Mouse (Mus musculus) stomach, adult 2 months (tissue): Measurements from ENCODE around the gene Elobl. TPM values are rescaled to one million over a fixed set of nuclear protein-coding genes. Genes with fewer than 3 reads are reported as not detected.

ENCODE experiments used
- polyA plus RNA-seq: library from polyadenylated mRNA; depleted of rRNA; stranded (reverse); fragments of >200 nt; gene quantifications from 2 replicates; pipeline ENCODE4 v1.2.3, GENCODE M21; 2012; rRNA removed

Elobl gene
- 0.15 and 0.22 TPM in 2 replicates for polyA plus RNA-seq

GRCm38 (mm10) chr11:88966881-88967361 lies at the start of gene Elobl:
TSS of gene Elobl (minus strand) at chr11:88966931.

GRCm38 (mm10) chr11:88998974-88999722 lies 32.4 kb upstream of the Elobl start, which contains the start of gene Trim25:
TSS of gene Trim25 (plus strand) at chr11:88999376.

GRCm38 (mm10) chr11:88970202-88970732 lies 3.5 kb upstream of the Elobl start, which contains the start of gene Coil:
TSS of gene Coil (plus strand) at chr11:88970252.

GRCm38 (mm10) chr11:88955217-88955969 lies 11.3 kb downstream of the Elobl start, which contains the start of gene Scpep1:
TSS of gene Scpep1 (minus strand) at chr11:88955465.

Other genes with a start within 250 kb of the Elobl start
- 7.0 and 7.8 TPM in 2 replicates for gene Msi2, start 248.4 kb downstream of the Elobl start, polyA plus RNA-seq
- gene Akap1, start 102.3 kb downstream of the Elobl start, polyA plus RNA-seq: 17.2 and 21.6 TPM in 2 replicates
- 5.0 and 5.5 TPM in 2 replicates for gene Scpep1, start 11.5 kb downstream of the Elobl start, polyA plus RNA-seq
- 1.4 and 2.2 TPM in 2 replicates for gene Coil, start 3.3 kb upstream of the Elobl start, polyA plus RNA-seq
- gene Trim25, start 32.4 kb upstream of the Elobl start, polyA plus RNA-seq: 29.9 and 34.6 TPM in 2 replicates
- gene Dgke, start 99.9 kb upstream of the Elobl start, polyA plus RNA-seq: 1.4 and 2.0 TPM in 2 replicates
- 0.17 and 0.19 TPM in 2 replicates for gene Gm525, start 106.9 kb upstream of the Elobl start, polyA plus RNA-seq